Mouse (Mus musculus) gastrocnemius, adult 8-10 months (tissue): ENCODE data around the gene Rnf39. TPM values are rescaled to one million over a fixed set of nuclear protein-coding genes. Genes with fewer than 3 reads are reported as not detected.
A peak's percentile ranks its signal among the peaks of the same experiment; 100 is the strongest.
"Not testable (repeated sequence)": the region's sequence is repeated elsewhere in the genome, so short reads cannot be mapped to it uniquely, and the experiment has no call there.

ENCODE experiments used
- DNase-seq, 2 experiments: peaks; one replicate each; pipeline ENCODE4 v3.0.0; 2022; ENCODE audit warnings: low spot score in 2 of 2
- total RNA-seq, 4 experiments: library from RNA; stranded (reverse); gene quantifications; 2 replicates each; pipeline ENCODE4 v1.2.4; 2022

The Rnf39 gene
- total RNA-seq, 4 experiments from 2014 or later = 0.18 to 1.1 (median 0.75) TPM; not detected in 1

GRCm38 (mm10) chr17:36981845-36982244 is 39.1 kb downstream of the Rnf39 start:
- no peak for DNase-seq

- DNase-seq = no peak
Measured at GRCm38 (mm10) chr17:36982253-36983155, 39.8 kb downstream of the Rnf39 start.

GRCm38 (mm10) chr17:36988475-36988874 is 45.8 kb downstream of the Rnf39 start:
- no peak for DNase-seq

GRCm38 (mm10) chr17:36989437-36989836 is 46.7 kb downstream of the Rnf39 start, which contains the start of gene H2-M5:
H2-M5 (minus strand) TSS chr17:36989537.
- DNase-seq = no peak

- not testable (repeated sequence) for DNase-seq
Measured at GRCm38 (mm10) chr17:36990630-36991029, 47.9 kb downstream of the Rnf39 start.

GRCm38 (mm10) chr17:36992336-36993104 is 49.8 kb downstream of the Rnf39 start:
- DNase-seq = no peak

GRCm38 (mm10) chr17:36993770-36994325 is 51.1 kb downstream of the Rnf39 start:
- DNase-seq = no peak

GRCm38 (mm10) chr17:36994528-36994927 is 51.8 kb downstream of the Rnf39 start:
- no peak for DNase-seq

GRCm38 (mm10) chr17:36995448-36995847 is 52.7 kb downstream of the Rnf39 start:
- no peak for DNase-seq

GRCm38 (mm10) chr17:36997033-36997735 is 54.5 kb downstream of the Rnf39 start:
- peak; percentile 44 to 49 for DNase-seq

Other genes with a start within 250 kb of the Rnf39 start
- gene H2-M10.5, start 170.0 kb upstream of the Rnf39 start, total RNA-seq = not detected
- not detected for gene H2-M10.6, start 130.7 kb upstream of the Rnf39 start, total RNA-seq
- gene Trim26, start 105.8 kb upstream of the Rnf39 start, total RNA-seq = 10 to 100 TPM; 17.3 to 19.3 (median 18.6) TPM
- not detected for gene Trim15, start 75.7 kb upstream of the Rnf39 start, total RNA-seq
- not detected for gene Trim10, start 73.3 kb upstream of the Rnf39 start, total RNA-seq
- not detected for gene Trim40, start 52.8 kb upstream of the Rnf39 start, total RNA-seq
- not detected for gene Trim31, start 44.8 kb upstream of the Rnf39 start, total RNA-seq
- gene Ppp1r11, start 8.8 kb downstream of the Rnf39 start, total RNA-seq = 10 to 100 TPM; 53.7 to 69.7 (median 62.4) TPM
- gene Znrd1, start 15.6 kb downstream of the Rnf39 start, total RNA-seq = 10 to 100 TPM; 17.7 to 22.3 (median 20.0) TPM
- 10 to 100 TPM; 17.9 to 22.6 (median 20.6) TPM for gene Znrd1as, start 15.7 kb downstream of the Rnf39 start, total RNA-seq
- gene 2410137M14Rik, start 38.3 kb downstream of the Rnf39 start, total RNA-seq = not detected
- not detected for gene H2-M5, start 46.6 kb downstream of the Rnf39 start, total RNA-seq
- gene Zfp57, start 58.2 kb downstream of the Rnf39 start, total RNA-seq = under 1 TPM in 3 of 4 experiments, not detected in 1; 0.12 to 0.38 (median 0.27) TPM
- not detected for gene Mog, start 80.5 kb downstream of the Rnf39 start, total RNA-seq
- gene Gabbr1, start 103.0 kb downstream of the Rnf39 start, total RNA-seq = 1 to 10 TPM; 3.1 to 6.8 (median 6.4) TPM
- not detected for gene Olfr90, start 145.6 kb downstream of the Rnf39 start, total RNA-seq
- gene Olfr91, start 155.4 kb downstream of the Rnf39 start, total RNA-seq = not detected
- not detected for gene Olfr92, start 177.2 kb downstream of the Rnf39 start, total RNA-seq
- gene Olfr93, start 218.6 kb downstream of the Rnf39 start, total RNA-seq = not detected